Mouse (Mus musculus) thymus, postnatal 4 days (tissue): Measurements from ENCODE around the gene Smad1.

Experiments
- DNase-seq: peaks from one replicate; pipeline ENCODE4 v3.0.0; 2021

Smad1 gene

DNA sequence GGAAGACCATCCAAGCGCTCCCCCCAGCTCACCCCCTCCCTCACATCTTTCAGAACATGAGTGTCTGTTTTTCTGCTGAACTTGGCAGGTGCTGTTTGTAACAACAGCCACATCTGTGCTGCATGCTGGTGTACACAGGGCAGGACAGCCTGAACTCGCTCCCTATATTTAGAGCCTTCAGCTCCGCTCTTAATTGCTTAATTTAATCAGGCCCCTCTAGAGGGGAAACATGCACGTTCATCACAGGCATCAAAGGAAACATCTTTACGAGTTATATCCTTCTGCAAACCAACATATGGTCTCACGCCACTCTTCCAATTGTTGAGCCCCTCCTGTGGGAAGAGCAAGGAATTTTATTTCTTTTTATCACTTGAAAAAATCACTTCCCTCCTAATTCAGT lies 17.5 kb downstream of the Smad1 start:
- no peak for DNase-seq

DNA sequence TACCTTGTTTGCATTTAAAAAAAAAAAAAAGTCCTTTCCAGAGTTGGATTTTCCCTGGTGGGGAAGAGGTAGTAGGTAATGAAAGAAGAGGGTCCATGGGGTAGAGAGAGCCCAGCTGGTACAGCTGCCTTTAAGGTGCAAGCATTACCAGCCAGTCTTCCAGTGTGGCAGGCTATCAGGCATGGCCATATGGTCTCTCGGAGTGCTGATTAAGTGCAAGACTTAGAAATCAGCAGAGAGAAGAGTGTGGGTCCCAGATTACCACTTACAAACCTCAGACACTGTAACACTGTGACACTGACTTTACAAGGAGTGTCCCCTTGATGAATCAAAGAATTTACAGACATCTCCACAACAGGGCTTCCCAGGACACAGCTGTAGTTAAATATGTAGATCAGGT lies 18.9 kb downstream of the Smad1 start:
- DNase-seq = no peak

DNA sequence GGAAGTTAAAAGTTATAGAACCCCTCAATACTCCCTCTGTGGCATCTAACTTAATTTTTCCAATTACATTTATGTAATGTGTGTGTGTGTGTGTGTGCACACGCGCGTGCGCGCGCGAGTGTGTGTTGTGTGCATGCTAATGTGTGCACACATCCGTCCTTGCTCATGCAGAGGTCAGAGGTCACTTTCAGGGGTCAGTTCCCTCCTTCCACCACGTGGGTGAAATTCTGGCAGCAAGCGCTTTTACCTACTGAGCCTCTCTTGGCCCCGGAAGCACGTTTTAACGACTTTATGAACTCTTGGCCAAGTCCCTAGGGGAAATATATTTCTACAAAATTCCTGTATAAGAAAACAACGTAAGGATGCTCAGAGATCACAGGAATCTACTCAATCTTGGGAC lies 19.3 kb downstream of the Smad1 start:
- DNase-seq = no peak

DNA sequence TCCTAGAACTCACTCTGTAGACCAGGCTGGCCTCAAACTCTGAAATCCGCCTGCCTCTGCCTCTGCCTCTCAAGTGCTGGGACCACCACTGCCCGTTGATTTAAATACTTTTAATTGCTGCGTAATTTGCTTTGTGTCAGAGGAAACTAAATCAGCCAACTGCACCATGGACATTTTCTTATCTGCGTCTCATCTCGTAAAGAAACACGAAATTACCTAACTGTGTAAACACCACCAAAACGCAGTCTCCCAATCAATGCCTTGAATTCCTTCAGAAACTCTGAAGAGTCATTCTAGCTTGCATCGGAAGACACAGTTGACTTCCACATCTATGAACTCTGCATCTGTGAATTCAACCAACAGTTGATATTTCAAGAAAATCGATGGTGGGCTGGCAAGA lies 22.7 kb downstream of the Smad1 start:
- DNase-seq = no peak

DNA sequence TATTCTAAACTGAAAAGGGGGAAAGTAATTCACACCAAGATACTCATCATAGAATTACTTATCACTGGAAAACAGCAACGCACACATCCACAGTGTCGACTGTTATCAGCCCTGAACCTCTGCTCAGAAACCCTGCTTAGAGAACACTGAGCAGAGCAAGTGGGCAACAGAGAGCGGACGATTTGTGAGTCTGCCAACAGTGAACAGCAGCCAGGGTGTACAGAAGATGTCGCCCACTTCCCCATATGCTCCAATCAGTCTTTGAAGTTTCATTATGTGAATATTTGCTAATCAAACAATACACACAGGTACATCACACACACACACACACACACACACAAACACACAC lies 23.6 kb downstream of the Smad1 start:
- no peak for DNase-seq

DNA sequence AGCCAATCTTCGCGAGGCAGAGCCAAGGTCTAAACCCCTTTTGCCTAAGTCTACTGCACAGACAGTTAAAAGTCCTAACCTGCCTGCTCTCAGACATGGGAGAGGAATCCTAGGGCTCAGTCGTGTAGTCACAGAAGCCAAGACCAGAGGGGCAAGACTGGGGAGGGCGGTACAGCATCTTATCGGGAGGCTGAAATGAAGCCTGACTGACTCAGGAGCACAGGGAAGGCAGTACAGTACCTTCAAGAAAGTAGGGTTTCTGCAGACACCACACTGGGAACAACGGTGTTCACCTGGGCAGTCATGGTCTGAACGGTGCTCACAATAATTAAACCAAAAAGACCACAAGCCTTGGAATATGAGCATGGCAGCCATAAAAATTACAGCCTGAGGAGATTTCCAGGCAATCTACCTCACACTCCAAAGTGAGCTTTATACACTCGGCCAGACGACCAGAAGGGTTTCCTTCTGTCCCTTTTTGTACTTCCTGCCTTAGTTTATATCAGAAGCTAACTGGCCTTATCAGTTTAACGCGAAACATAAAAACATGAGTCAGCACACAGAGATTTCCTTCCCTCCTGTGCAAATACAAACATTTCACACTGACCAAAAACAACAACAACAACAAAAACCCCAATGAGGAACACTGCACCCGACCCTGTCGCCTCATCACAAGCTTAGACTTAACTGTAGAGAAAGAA lies 24.1 kb downstream of the Smad1 start:
- DNase-seq = no peak

DNA sequence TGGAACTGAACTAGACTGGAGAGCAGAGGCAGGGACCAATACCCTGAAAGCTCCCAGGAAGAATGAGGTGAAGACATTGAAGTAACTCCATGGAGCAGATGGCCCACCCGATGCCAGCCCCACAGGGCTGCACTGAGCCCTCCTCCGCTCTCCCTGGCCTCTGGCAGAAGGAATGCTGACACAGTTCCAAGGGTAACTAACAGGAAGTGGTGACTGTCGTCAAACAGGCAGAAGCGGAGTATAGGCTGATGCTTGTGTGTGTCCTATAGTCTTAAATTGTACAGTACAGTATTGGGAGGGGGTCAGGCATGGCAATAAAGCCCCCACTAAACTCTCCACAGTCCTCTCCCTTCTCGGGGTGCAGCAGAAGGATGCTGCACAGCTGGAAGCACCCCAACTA lies 24.9 kb downstream of the Smad1 start:
- no peak for DNase-seq

DNA sequence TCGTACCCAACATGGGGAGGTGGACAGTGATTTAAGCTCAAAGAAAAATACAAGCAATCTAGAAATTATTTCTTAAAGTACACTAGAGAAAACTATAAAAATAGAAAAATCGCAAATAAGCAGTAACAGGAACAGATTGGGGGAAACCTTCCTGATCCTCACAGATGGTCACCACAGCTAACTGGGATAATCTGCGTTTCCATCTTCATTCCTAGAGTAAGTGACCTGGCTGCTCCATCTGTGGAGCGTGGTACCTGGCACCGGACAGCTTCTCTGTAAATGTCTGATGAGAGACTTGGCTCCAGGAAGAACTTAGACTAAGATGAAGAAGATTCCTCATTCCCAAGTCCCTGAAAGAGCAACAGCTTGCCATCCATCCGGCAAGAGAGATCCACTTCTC lies 25.8 kb downstream of the Smad1 start:
- no peak for DNase-seq

DNA sequence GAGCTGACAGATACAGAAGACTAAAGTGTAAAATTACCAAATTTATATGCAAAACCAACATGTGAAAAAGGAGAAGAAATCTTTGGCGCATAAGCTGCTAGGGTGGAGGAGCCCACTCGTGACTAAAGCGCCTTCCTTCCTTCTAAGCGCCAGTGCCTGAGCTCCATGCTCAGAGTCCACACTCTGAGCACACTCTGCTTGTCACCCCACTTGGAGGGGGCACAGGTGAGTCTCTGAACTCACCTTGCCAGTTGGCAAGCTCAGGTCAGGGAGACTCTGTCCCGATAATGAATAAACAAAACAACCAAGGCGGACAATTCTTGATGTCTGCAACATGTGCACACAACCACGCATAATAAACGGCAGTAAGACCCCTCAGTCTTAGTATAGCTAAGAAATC lies 26.4 kb downstream of the Smad1 start:
- no peak for DNase-seq

DNA sequence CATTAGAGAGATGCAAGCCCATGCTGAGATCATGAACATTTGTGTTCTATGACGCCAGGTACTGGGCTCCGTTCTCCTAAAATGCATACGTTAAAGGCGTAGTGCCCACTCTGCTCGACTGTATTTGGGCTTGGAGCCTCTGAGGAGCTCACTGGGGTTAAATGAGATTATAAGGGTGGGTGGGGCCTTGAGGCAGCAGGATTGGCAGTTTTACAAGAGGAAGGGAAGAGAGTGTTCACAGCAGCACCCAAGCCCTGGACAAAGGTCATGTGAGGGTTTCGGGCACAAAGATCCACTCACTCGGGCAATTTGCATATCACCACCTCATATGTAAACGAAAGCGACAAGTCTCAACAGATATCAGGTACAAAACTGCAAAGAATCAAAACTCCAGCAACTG lies 26.8 kb downstream of the Smad1 start:
- no peak for DNase-seq

DNA sequence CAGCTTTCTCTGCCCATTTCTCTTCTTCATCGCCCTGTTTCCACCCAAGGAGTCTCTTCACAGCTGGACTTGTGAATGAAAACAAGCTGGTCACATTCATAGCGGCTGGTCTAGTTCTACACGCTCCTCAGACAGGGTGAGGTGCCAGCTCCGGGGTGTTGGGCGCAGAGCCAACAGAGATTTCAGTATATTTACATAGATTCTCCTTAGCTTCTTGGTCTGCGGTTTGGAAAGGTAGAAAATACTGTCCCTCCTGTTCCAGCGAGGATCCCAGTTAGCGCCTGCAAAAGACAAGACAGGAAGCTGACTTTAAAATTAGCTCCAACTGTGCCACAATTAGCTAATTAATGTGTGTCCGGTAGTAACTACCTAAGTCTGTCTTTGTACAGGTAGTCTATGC lies 27.2 kb downstream of the Smad1 start:
- no peak for DNase-seq

DNA sequence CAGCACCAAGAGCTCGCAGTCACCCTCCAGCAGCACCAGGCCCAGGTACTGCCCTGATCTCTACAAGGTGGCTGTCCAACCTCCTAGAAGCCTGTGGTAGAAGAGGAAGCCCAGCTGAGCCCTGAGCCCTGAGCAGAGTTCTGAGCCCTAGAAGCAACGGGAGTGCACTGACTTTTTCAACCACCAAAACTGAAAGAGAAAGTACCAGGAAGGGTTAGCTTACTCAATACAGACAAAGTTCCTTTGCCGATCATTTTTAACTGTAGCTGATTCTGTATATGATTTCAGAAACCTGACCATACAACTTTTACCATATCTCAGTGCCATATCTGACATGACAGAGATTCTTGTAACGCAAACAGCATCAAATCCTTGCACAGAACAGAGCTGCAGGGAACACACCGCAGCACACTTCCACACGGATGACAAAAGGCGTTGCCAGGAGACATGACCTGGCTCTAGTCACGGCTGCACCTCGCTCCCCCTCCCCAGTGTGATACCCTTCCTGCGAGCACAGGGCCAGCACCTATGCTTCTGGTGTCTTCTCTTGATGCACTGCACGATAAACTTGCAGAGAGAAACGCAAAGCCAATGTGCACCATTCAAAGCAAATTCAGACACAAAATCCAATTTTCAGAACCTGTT lies 28.6 kb downstream of the Smad1 start:
- no peak for DNase-seq

DNA sequence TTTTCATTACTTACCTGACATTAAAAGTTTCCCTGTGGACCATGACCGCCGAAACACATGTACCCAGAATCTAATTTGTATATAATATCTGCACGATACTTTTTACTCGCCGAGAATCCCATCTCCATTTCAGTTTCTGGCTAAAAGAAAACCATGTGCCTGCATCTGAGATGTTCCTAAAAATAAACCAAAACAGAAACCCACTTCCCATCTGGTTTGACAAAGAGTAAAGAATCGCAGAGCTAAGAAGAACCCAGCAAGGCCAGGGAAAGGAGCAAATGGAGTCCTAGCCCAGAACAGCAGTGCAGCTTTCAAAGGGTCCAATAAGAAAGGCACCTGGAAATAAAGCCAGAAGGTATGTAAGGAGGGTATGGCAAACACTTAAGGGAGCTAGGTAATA lies 30.2 kb downstream of the Smad1 start:
- DNase-seq = no peak

DNA sequence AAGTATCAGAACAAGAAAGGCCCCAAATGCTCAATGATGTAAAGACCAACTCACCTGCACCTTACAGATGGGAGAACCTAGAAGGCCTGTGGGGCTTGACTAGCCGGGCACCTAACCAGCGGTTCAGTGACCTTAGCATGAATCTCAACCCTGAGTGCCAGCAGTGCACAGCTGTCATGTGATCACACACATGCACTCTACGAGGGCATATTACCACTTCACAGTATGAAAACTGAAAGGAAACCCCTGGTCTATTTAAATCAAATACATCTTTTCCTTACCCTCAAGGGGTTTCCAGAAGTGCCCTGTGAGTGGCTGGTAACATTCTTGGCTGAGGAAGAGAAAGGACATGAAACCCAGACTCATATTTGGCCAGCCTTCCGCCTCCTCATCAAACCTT lies 31.4 kb downstream of the Smad1 start:
- DNase-seq = no peak

DNA sequence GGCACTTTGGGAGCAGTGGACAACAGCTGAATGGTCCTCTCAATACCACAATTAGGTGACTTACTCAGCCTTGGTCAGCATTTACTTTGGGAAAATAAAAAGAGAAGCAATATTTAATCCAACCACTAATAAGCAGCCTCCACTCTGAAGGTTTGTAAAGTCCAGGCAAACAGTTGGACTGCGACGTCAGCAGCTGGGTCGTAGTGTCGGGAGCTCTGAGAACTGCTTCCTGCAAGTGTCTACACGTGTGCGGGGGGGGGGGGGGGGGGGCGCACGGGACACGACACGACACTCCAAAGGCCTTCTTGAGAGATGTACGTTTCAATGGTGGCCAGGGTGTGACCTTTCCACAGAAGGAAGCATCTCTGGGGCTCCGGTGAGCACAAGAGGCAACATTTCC lies 32.0 kb downstream of the Smad1 start:
- DNase-seq = no peak

DNA sequence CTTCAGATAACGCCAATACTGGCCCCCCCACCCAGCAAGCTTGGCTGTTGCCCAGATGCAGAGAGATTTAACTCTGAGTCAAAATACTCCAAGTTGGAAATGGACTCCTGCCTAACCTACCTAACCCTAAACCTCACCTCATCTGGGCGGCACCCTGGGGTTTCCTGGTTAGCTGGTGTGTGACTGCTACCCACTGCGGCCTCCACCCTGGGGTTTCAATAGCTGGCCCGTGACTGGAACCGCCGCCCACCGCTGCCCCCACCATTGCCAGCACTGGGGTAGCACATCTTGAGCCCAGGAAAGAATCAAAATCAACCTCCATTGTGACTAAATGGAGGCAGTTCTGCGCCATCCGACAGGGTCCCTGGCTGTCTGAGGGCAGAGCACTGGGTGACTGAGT lies 33.1 kb downstream of the Smad1 start:
- no peak for DNase-seq

DNA sequence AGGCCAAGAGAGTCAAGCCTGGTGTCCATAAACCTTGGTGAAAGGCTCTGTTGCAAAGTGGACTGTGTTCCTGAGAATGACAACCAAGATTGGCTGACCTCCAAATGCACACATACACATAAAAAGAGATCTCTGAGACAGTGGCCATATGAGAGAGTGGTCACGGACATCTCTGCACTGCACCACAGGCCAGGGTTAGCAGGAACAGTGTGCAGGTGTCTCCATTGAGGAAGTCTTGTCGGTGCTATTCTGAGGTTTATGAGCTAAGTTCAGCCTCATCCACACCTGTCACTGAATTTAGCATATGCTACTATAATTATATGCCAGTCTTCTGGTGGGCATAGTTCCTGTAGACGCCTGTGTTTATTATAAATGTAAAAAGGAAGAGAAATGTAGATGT lies 33.6 kb downstream of the Smad1 start:
- no peak for DNase-seq

DNA sequence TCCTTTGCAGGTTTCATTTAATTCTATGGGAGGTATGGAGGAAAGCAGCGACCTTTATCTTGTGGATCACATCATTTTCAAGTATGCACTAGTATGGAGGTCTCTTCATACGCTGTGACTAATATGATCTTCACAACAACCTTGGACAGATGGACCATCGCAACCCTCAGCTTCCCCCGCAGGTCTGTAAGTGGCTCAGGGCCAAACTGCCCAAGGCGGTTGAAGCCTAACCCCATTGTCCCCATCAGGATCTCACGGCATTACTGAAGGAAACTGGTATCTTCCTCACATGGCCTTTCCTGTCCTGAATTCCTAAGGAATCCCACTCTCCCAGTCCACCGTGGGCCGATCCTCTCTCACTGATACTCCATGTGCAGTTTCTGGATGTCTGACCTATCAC lies 34.5 kb downstream of the Smad1 start:
- DNase-seq = no peak

DNA sequence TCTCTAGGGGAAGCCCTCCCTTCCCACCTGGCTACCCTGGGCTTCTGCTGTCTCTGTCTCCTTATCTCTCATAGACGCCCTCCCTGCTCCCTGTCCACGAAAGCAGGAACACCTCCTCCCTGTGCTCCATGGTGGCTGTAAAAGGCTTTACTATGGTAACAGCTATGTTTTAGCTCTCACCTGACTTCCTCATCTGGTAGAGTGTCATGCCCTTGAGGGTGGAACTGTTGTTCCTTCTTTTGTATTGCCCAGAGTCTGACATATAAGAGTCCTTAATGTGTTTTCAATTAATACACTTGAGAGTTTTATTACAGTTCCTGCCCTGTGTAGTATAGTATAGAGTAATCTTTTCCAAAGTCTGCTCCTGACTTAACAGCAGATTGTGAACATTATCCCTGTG lies 36.9 kb downstream of the Smad1 start:
- no peak for DNase-seq

DNA sequence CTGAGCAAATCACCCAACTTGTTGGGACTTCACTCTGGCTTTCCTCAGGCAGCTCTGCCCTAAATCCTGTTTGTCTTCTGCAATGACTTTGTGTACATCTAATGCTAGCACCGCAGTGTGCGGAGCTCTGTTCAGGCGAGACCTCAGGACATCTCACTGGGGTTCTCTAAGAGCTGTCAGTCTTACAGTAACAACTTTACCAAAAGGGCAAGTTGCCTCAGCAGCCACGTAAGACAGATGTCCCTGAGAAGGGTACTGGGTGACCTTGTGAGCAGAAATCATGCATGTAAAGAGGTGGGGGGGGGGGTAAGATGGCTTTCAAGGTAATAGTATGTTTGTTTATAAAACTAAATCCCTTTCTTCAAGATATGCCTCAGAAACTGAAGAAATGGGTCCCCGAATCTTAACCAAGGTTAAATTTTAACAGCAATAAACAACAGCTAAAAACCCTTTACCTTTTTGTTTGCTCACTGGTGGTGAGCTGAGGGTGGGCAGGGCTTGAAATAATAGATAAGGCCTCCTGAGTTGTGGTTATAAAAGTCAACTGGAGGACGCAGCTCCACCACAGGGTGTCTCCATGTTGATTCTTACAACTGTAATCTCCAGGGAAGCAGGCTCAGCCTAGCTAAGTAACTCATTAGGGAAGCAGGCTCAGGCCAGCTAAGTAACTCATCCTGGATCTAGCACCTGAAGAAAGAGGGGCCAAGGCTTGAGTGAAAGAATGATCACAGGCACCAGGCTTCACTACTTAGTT lies 38.4 kb downstream of the Smad1 start:
- no peak for DNase-seq

DNA sequence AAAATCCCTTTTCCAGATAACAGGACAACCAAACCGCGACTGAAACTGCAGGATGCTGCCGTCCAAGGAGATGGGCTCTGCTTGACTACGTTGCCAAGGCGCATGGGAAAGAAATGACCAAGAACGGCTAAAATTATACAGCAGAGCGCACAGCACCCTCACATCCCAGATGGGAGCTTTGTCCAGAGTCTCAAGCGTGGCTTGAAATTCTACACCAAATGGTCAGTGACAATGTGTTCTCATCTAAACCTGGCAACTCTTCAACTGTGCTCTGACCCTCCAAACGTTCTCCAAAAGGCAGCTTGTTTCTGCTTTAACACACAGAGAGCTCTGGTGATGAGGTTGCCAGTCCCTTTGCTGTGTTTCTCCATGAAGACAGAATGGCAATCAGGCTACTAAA lies 39.0 kb downstream of the Smad1 start:
- DNase-seq = no peak

DNA sequence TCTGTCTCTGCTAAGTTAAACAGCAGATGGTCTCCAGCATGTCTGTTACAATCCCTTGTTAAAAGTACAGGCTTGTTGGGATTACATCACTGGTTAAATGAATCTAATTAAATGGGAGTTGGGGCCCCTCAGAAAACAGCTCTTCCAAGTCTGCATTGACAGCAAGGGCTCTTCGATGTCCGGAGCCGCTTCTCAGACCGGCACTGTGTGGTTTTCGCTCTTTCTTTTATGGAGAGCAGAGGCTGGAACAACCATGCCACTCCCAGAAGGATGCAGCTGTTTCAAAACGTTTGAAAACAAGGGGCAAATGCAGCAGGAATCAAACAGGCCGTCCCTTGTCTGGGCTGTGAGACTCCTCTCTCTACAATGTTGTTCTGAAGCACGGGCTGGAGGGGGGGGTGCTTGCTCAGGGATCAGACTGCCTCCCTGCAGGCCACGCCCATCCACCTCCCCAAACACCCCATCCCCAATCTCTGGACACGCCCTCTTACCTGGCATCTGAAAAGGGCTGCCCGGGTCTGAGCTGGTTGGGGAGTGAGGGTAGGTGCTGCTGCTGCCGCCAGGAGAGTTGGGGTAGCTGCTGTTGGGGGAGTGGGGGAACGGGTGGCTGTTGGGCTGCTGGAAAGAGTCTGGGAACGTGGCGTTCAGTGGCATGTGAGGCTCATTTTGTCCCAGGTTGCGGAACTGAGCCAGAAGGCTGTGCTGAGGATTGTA lies 43.4 kb downstream of the Smad1 start:
- no peak for DNase-seq

DNA sequence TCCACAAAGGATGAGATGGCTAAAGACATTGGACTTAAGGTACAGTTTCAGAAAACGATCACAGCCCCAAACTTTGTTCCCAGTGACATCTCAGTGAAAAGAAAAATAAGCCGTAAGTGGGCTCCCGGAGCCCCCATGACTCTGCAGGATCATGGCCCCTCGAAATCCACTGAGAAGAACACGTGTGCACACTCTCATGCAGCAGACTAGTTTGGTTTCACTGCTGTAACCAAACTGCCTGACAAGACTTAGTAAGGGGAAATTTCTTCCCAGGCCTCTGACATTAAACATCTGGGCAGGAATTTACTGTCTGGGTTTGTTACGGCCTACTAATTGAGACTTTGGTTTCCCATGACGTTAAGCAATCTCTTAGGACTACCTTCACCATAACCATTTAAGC lies 45.3 kb downstream of the Smad1 start:
- DNase-seq = no peak

DNA sequence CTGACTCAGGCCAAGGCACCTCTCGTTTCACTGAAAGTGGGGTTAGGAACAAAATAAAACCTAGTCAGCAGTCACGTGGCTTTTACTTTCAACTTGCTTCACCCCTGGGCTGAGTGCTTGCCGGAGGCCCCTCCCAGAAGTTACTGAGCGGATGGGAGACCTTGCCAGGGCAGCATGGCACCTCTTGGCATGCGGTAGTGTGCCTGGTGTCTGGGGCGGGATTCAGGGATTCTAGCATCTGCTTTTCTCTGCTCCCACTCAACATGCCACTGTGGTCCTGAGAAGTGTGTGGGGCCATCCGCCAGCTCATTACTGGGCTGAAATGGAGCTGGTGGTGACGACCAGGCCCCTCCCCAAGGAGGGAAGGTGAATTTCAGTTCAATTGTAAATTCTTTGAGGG lies 47.4 kb downstream of the Smad1 start:
- no peak for DNase-seq
